Mouse (Mus musculus): ENCODE data around the gene Vav2. TPM values are rescaled to one million over a fixed set of nuclear protein-coding genes. Genes with fewer than 3 reads are reported as not detected.

Gene Vav2
- polyA plus RNA-seq, 1 experiment: 48.0 TPM

GRCm38 (mm10) chr2:27471170-27471584 is 44.3 kb upstream of the Vav2 start:
- DNase-seq: no peak
- H3K4me3 ChIP-seq (ENCODE audit: control insufficient read depth, insufficient read depth, low read length): no peak overlapping the region
- peaks cover 49% of the 10 kb centered on the region for H3K4me1 ChIP-seq (replicated peaks; ENCODE audit: control insufficient read depth, insufficient read depth, low read length)
- H3K27me3 ChIP-seq (ENCODE audit: control insufficient read depth, insufficient read depth, low read length): no peaks in the 10 kb centered on the region
- H3K27ac ChIP-seq (ENCODE audit: control insufficient read depth, insufficient read depth, low read length): no peak overlapping the region
- no peaks in the 10 kb centered on the region for H3K36me3 ChIP-seq (ENCODE audit: control insufficient read depth, insufficient read depth, low read length)
- no peak for TF ChIP-seq CTCF (IDR thresholded peaks at IDR 0.05; ENCODE audit: borderline replicate concordance, control insufficient read depth, extremely low read depth, insufficient read depth, low read length, poor library complexity)
- TF ChIP-seq POLR2A (IDR thresholded peaks at IDR 0.05; ENCODE audit: control insufficient read depth, extremely low read depth, insufficient read depth, low read length, poor library complexity): no peak

- 98% methylated on average over 2 of the region's 2 CpGs for WGBS
- DNase-seq: no peak
- no peak overlapping the region for H3K4me3 ChIP-seq (ENCODE audit: control insufficient read depth, insufficient read depth, low read length)
- H3K4me1 ChIP-seq (replicated peaks; ENCODE audit: control insufficient read depth, insufficient read depth, low read length): peaks cover 49% of the 10 kb centered on the region
- TF ChIP-seq CTCF (IDR thresholded peaks at IDR 0.05; ENCODE audit: borderline replicate concordance, control insufficient read depth, extremely low read depth, insufficient read depth, low read length, poor library complexity) (no peak), POLR2A (IDR thresholded peaks at IDR 0.05; ENCODE audit: control insufficient read depth, extremely low read depth, insufficient read depth, low read length, poor library complexity) (no peak)
- H3K27ac ChIP-seq (ENCODE audit: control insufficient read depth, insufficient read depth, low read length): no peak overlapping the region
- H3K27me3 ChIP-seq (ENCODE audit: control insufficient read depth, insufficient read depth, low read length): no peaks in the 10 kb centered on the region
- H3K36me3 ChIP-seq (ENCODE audit: control insufficient read depth, insufficient read depth, low read length): no peaks in the 10 kb centered on the region
Measured at GRCm38 (mm10) chr2:27470535-27470934, 43.7 kb upstream of the Vav2 start.

GRCm38 (mm10) chr2:27469991-27470355 is 43.1 kb upstream of the Vav2 start:
- Histone ChIP-seq H3K36me3 (ENCODE audit: control insufficient read depth, insufficient read depth, low read length) (no peaks in the 10 kb centered on the region), H3K4me1 (replicated peaks; ENCODE audit: control insufficient read depth, insufficient read depth, low read length) (peaks cover 49% of the 10 kb centered on the region), H3K27me3 (ENCODE audit: control insufficient read depth, insufficient read depth, low read length) (no peaks in the 10 kb centered on the region), H3K27ac (ENCODE audit: control insufficient read depth, insufficient read depth, low read length) (no peak overlapping the region), H3K4me3 (ENCODE audit: control insufficient read depth, insufficient read depth, low read length) (no peak overlapping the region)
- DNase-seq: no peak
- WGBS: 78% methylated on average over 3 of the region's 3 CpGs
- no peak for TF ChIP-seq POLR2A (IDR thresholded peaks at IDR 0.05; ENCODE audit: control insufficient read depth, extremely low read depth, insufficient read depth, low read length, poor library complexity)
- TF ChIP-seq CTCF (IDR thresholded peaks at IDR 0.05; ENCODE audit: borderline replicate concordance, control insufficient read depth, extremely low read depth, insufficient read depth, low read length, poor library complexity): no peak

GRCm38 (mm10) chr2:27469292-27469990 is 42.6 kb upstream of the Vav2 start:
- Histone ChIP-seq H3K4me1 (replicated peaks; ENCODE audit: control insufficient read depth, insufficient read depth, low read length) (peaks cover 49% of the 10 kb centered on the region), H3K27ac (ENCODE audit: control insufficient read depth, insufficient read depth, low read length) (no peak overlapping the region), H3K27me3 (ENCODE audit: control insufficient read depth, insufficient read depth, low read length) (no peaks in the 10 kb centered on the region), H3K36me3 (ENCODE audit: control insufficient read depth, insufficient read depth, low read length) (no peaks in the 10 kb centered on the region), H3K4me3 (ENCODE audit: control insufficient read depth, insufficient read depth, low read length) (no peak overlapping the region)
- WGBS: 64% methylated on average over 4 of the region's 4 CpGs
- TF ChIP-seq POLR2A (IDR thresholded peaks at IDR 0.05; ENCODE audit: control insufficient read depth, extremely low read depth, insufficient read depth, low read length, poor library complexity): no peak
- TF ChIP-seq CTCF (IDR thresholded peaks at IDR 0.05; ENCODE audit: borderline replicate concordance, control insufficient read depth, extremely low read depth, insufficient read depth, low read length, poor library complexity): no peak
- DNase-seq: no peak

- Histone ChIP-seq H3K27me3 (ENCODE audit: control insufficient read depth, insufficient read depth, low read length) (no peaks in the 10 kb centered on the region), H3K36me3 (ENCODE audit: control insufficient read depth, insufficient read depth, low read length) (peaks cover 54% of the 10 kb centered on the region), H3K4me3 (ENCODE audit: control insufficient read depth, insufficient read depth, low read length) (no peak overlapping the region), H3K4me1 (replicated peaks; ENCODE audit: control insufficient read depth, insufficient read depth, low read length) (no peaks in the 10 kb centered on the region), H3K27ac (ENCODE audit: control insufficient read depth, insufficient read depth, low read length) (no peak overlapping the region)
- no peak for TF ChIP-seq CTCF (IDR thresholded peaks at IDR 0.05; ENCODE audit: borderline replicate concordance, control insufficient read depth, extremely low read depth, insufficient read depth, low read length, poor library complexity)
- TF ChIP-seq POLR2A (IDR thresholded peaks at IDR 0.05; ENCODE audit: control insufficient read depth, extremely low read depth, insufficient read depth, low read length, poor library complexity): no peak
- no peak for DNase-seq
- WGBS: 97% methylated on average over 4 of the region's 4 CpGs
Measured at GRCm38 (mm10) chr2:27462901-27463300, 36.1 kb upstream of the Vav2 start.

GRCm38 (mm10) chr2:27461881-27462660 is 35.2 kb upstream of the Vav2 start:
- Histone ChIP-seq H3K4me1 (replicated peaks; ENCODE audit: control insufficient read depth, insufficient read depth, low read length) (no peaks in the 10 kb centered on the region), H3K27me3 (ENCODE audit: control insufficient read depth, insufficient read depth, low read length) (no peaks in the 10 kb centered on the region), H3K27ac (ENCODE audit: control insufficient read depth, insufficient read depth, low read length) (no peak overlapping the region), H3K36me3 (ENCODE audit: control insufficient read depth, insufficient read depth, low read length) (peaks cover 61% of the 10 kb centered on the region), H3K4me3 (ENCODE audit: control insufficient read depth, insufficient read depth, low read length) (no peak overlapping the region)
- DNase-seq: no peak
- TF ChIP-seq POLR2A (IDR thresholded peaks at IDR 0.05; ENCODE audit: control insufficient read depth, extremely low read depth, insufficient read depth, low read length, poor library complexity) (no peak), CTCF (IDR thresholded peaks at IDR 0.05; ENCODE audit: borderline replicate concordance, control insufficient read depth, extremely low read depth, insufficient read depth, low read length, poor library complexity) (no peak)
- WGBS: 93% methylated on average over 4 of the region's 4 CpGs

Measured in thymus, adult 2 months (tissue).